Mouse (Mus musculus) lung, embryonic 15.5 days (tissue): Measurements from ENCODE around the gene Asic3. TPM values are rescaled to one million over a fixed set of nuclear protein-coding genes. Genes with fewer than 3 reads are reported as not detected.

Experiments used
- ATAC-seq: fragments of 200-750 bp; cut with Nextera tagmentation; 2 replicates; pipeline ENCODE4 v1.8.0; 2017; ENCODE audit warnings: moderate number of reproducible peaks, borderline replicate concordance; ENCODE audit not compliant: low FRiP score, low TSS enrichment; ENCODE audit errors: extremely low read depth
- H3K27ac ChIP-seq: fragments of 300-500 bp; sonication (generic); 2 replicates; pipeline ENCODE4 v1.5.1; 2015; ENCODE audit warnings: moderate library complexity, mild to moderate bottlenecking, inconsistent platforms
- H3K27me3 ChIP-seq: fragments of 300-500 bp; sonication (generic); 2 replicates; pipeline ENCODE4 v1.6.1; 2015; ENCODE audit warnings: inconsistent platforms
- H3K36me3 ChIP-seq: fragments of 300-500 bp; sonication (generic); 2 replicates; pipeline ENCODE4 v1.6.1; 2015; ENCODE audit warnings: inconsistent platforms
- H3K4me1 ChIP-seq: fragments of 300-500 bp; sonication (generic); 2 replicates; pipeline ENCODE4 v1.6.1; 2015; ENCODE audit warnings: inconsistent platforms
- H3K4me2 ChIP-seq: fragments of 300-500 bp; sonication (generic); 2 replicates; pipeline ENCODE4 v1.6.1; 2015; ENCODE audit warnings: inconsistent platforms, mild to moderate bottlenecking, moderate library complexity
- H3K4me3 ChIP-seq: fragments of 300-500 bp; sonication (generic); 2 replicates; pipeline ENCODE4 v1.5.1; 2015; ENCODE audit warnings: mild to moderate bottlenecking, inconsistent platforms
- H3K9ac ChIP-seq: fragments of 300-500 bp; sonication (generic); 2 replicates; pipeline ENCODE4 v1.6.1; 2015; ENCODE audit warnings: inconsistent platforms
- H3K9me3 ChIP-seq: fragments of 300-500 bp; sonication (generic); 2 replicates; pipeline ENCODE4 v1.6.1; 2016; ENCODE audit warnings: inconsistent platforms
- WGBS: fragments of 180-500 bp; shearing (Covaris S2); methylation state at CpG from one replicate; pipeline ENCODE4 v1.1.7; 2015; 5-methylcytosine and 5-hydroxymethylcytosine counted together
- polyA plus RNA-seq: library from polyadenylated mRNA; unstranded; fragments of >200 nt; fragmentation: Nextera tagmentation; extraction: Ambion mirVana; gene quantifications from 2 replicates; pipeline ENCODE4 v1.2.1, GENCODE M21; 2015

Gene Asic3
- polyA plus RNA-seq, 1 experiment from 2014 or later, result 0.16 TPM

- WGBS, result under 1% methylated on average over 60 of the region's 60 CpGs
- Histone ChIP-seq H3K27me3 (no peaks in the 10 kb centered on the region), H3K27ac (peak within 1 kb of the TSS; percentile 88), H3K4me1 (peaks cover 33% of the 10 kb centered on the region), H3K9me3 (no peaks in the 10 kb centered on the region), H3K36me3 (peaks cover 32% of the 10 kb centered on the region), H3K9ac (peak within 1 kb of the TSS; percentile 95), H3K4me3 (peak within 1 kb of the TSS; percentile 94), H3K4me2 (peak within 1 kb of the TSS; percentile 83)
- peak; percentile 85 for ATAC-seq
These were observed 31.7 kb downstream of the Asic3 start, which contains the start of gene Fastk for GRCm38 (mm10) chr5:24444746-24445427. Gene Fastk (minus strand): TSS chr5:24445287.

GRCm38 (mm10) chr5:24445428-24446080 lies 32.4 kb downstream of the Asic3 start:
- 47% methylated on average over 20 of the region's 20 CpGs for WGBS
- no peaks in the 10 kb centered on the region for H3K27me3 ChIP-seq
- peak overlapping the region; percentile 95 for H3K9ac ChIP-seq
- peak overlapping the region; percentile 94 for H3K4me3 ChIP-seq
- no peaks in the 10 kb centered on the region for H3K9me3 ChIP-seq
- peaks cover 26% of the 10 kb centered on the region for H3K36me3 ChIP-seq
- H3K4me2 ChIP-seq, result peak overlapping the region; percentile 83
- H3K27ac ChIP-seq, result peak overlapping the region; percentile 88
- 0 out of 2 replicates have a peak, but pooled peaks have one; percentile 3 for ATAC-seq
- H3K4me1 ChIP-seq, result peaks cover 33% of the 10 kb centered on the region

GRCm38 (mm10) chr5:24446630-24447029 lies 33.4 kb downstream of the Asic3 start:
- Histone ChIP-seq H3K27ac (no peak overlapping the region), H3K36me3 (peaks cover 15% of the 10 kb centered on the region; the same call in 1 of the 2 replicates), H3K27me3 (no peaks in the 10 kb centered on the region), H3K4me1 (peaks cover 40% of the 10 kb centered on the region), H3K4me3 (0 out of 2 replicates have a peak overlapping the region, but pooled peaks have one; percentile 54), H3K9ac (no peak overlapping the region), H3K9me3 (no peaks in the 10 kb centered on the region), H3K4me2 (0 out of 2 replicates have a peak overlapping the region, but pooled peaks have one; percentile 81)
- 86% methylated on average over 7 of the region's 7 CpGs for WGBS
- ATAC-seq, result no peak

GRCm38 (mm10) chr5:24447624-24448298 lies 34.6 kb downstream of the Asic3 start, which contains the start of gene Tmub1:
Gene Tmub1 (minus strand): TSS chr5:24447854.
- peak within 1 kb of the TSS; percentile 81 for H3K4me2 ChIP-seq
- H3K4me3 ChIP-seq, result peak within 1 kb of the TSS; percentile 54
- peak within 1 kb of the TSS; percentile 56 for H3K9ac ChIP-seq
- H3K9me3 ChIP-seq, result no peaks in the 10 kb centered on the region
- WGBS, result 2% methylated on average over 34 of the region's 34 CpGs
- ATAC-seq, result peak; percentile 17
- H3K27ac ChIP-seq, result no peak within 1 kb of the TSS
- peaks cover 7% of the 10 kb centered on the region; the same call in 1 of the 2 replicates for H3K36me3 ChIP-seq
- no peaks in the 10 kb centered on the region for H3K27me3 ChIP-seq
- peaks cover 40% of the 10 kb centered on the region for H3K4me1 ChIP-seq

- peak overlapping the region; percentile 80 for H3K4me3 ChIP-seq
- H3K9ac ChIP-seq, result peak overlapping the region; percentile 81
- no peaks in the 10 kb centered on the region for H3K9me3 ChIP-seq
- peaks cover 55% of the 10 kb centered on the region for H3K4me1 ChIP-seq
- ATAC-seq, result peak; percentile 83
- peak overlapping the region; percentile 91 for H3K4me2 ChIP-seq
- H3K36me3 ChIP-seq, result no peaks in the 10 kb centered on the region
- H3K27ac ChIP-seq, result peak overlapping the region; percentile 90
- WGBS, result 2% methylated on average over 57 of the region's 66 CpGs
- H3K27me3 ChIP-seq, result no peaks in the 10 kb centered on the region
These were observed 38.3 kb downstream of the Asic3 start for GRCm38 (mm10) chr5:24451264-24452029.

GRCm38 (mm10) chr5:24452030-24452690 lies 39.0 kb downstream of the Asic3 start, which contains the start of gene Agap3:
Gene Agap3 (plus strand): TSS chr5:24452177.
- Histone ChIP-seq H3K4me2 (peak within 1 kb of the TSS; percentile 91), H3K27ac (peak within 1 kb of the TSS; percentile 90), H3K9ac (peak within 1 kb of the TSS; percentile 81), H3K36me3 (no peaks in the 10 kb centered on the region), H3K4me3 (peak within 1 kb of the TSS; percentile 80), H3K9me3 (no peaks in the 10 kb centered on the region), H3K27me3 (no peaks in the 10 kb centered on the region), H3K4me1 (peaks cover 52% of the 10 kb centered on the region)
- ATAC-seq, result peak; percentile 56
- under 1% methylated on average over 73 of the region's 85 CpGs for WGBS

- peak overlapping the region; percentile 80 for H3K4me3 ChIP-seq
- peak overlapping the region; percentile 90 for H3K27ac ChIP-seq
- peak; percentile 10; the same call in 1 of the 2 replicates for ATAC-seq
- peaks cover 47% of the 10 kb centered on the region for H3K4me1 ChIP-seq
- H3K27me3 ChIP-seq, result no peaks in the 10 kb centered on the region
- 1% methylated on average over 29 of the region's 29 CpGs for WGBS
- H3K9ac ChIP-seq, result peak overlapping the region; percentile 81
- peak overlapping the region; percentile 91 for H3K4me2 ChIP-seq
- H3K36me3 ChIP-seq, result no peaks in the 10 kb centered on the region
- no peaks in the 10 kb centered on the region for H3K9me3 ChIP-seq
These were observed 39.6 kb downstream of the Asic3 start for GRCm38 (mm10) chr5:24452691-24453233.

GRCm38 (mm10) chr5:24453283-24453984 lies 40.2 kb downstream of the Asic3 start:
- no peaks in the 10 kb centered on the region for H3K9me3 ChIP-seq
- peaks cover 42% of the 10 kb centered on the region for H3K4me1 ChIP-seq
- no peaks in the 10 kb centered on the region for H3K27me3 ChIP-seq
- peak overlapping the region; percentile 81 for H3K9ac ChIP-seq
- peak overlapping the region; percentile 80 for H3K4me3 ChIP-seq
- H3K36me3 ChIP-seq, result no peaks in the 10 kb centered on the region
- H3K27ac ChIP-seq, result peak overlapping the region; percentile 90
- H3K4me2 ChIP-seq, result peak overlapping the region; percentile 91
- 16% methylated on average over 5 of the region's 5 CpGs for WGBS
- no peak for ATAC-seq

GRCm38 (mm10) chr5:24453985-24454303 lies 40.8 kb downstream of the Asic3 start:
- no peaks in the 10 kb centered on the region for H3K9me3 ChIP-seq
- H3K9ac ChIP-seq, result 0 out of 2 replicates have a peak overlapping the region, but pooled peaks have one; percentile 81
- peak overlapping the region; percentile 82; the same call in 1 of the 2 replicates for H3K27ac ChIP-seq
- no peak for ATAC-seq
- H3K4me3 ChIP-seq, result 0 out of 2 replicates have a peak overlapping the region, but pooled peaks have one; percentile 80
- H3K4me1 ChIP-seq, result peaks cover 42% of the 10 kb centered on the region
- H3K27me3 ChIP-seq, result no peaks in the 10 kb centered on the region
- 21% methylated on average over 2 of the region's 2 CpGs for whole genome bisulfite sequencing
- H3K4me2 ChIP-seq, result peak overlapping the region; percentile 91
- no peaks in the 10 kb centered on the region for H3K36me3 ChIP-seq

- peaks cover 42% of the 10 kb centered on the region for H3K4me1 ChIP-seq
- H3K4me3 ChIP-seq, result no peak overlapping the region
- 57% methylated on average over 3 of the region's 3 CpGs for WGBS
- no peaks in the 10 kb centered on the region for H3K9me3 ChIP-seq
- H3K4me2 ChIP-seq, result peak overlapping the region; percentile 29
- H3K9ac ChIP-seq, result 0 out of 2 replicates have a peak overlapping the region, but pooled peaks have one; percentile 7
- H3K27ac ChIP-seq, result peak overlapping the region; percentile 82
- no peaks in the 10 kb centered on the region for H3K36me3 ChIP-seq
- ATAC-seq, result no peak
- no peaks in the 10 kb centered on the region for H3K27me3 ChIP-seq
These were observed 41.9 kb downstream of the Asic3 start for GRCm38 (mm10) chr5:24455076-24455475.
